Mouse (Mus musculus) lung, postnatal 25 days (tissue): Measurements from ENCODE around the gene Bicral.

Experiments used
- DNase-seq: peaks from one replicate; pipeline ENCODE4 v3.0.0; 2022; ENCODE audit warnings: low spot score

Gene Bicral

DNA sequence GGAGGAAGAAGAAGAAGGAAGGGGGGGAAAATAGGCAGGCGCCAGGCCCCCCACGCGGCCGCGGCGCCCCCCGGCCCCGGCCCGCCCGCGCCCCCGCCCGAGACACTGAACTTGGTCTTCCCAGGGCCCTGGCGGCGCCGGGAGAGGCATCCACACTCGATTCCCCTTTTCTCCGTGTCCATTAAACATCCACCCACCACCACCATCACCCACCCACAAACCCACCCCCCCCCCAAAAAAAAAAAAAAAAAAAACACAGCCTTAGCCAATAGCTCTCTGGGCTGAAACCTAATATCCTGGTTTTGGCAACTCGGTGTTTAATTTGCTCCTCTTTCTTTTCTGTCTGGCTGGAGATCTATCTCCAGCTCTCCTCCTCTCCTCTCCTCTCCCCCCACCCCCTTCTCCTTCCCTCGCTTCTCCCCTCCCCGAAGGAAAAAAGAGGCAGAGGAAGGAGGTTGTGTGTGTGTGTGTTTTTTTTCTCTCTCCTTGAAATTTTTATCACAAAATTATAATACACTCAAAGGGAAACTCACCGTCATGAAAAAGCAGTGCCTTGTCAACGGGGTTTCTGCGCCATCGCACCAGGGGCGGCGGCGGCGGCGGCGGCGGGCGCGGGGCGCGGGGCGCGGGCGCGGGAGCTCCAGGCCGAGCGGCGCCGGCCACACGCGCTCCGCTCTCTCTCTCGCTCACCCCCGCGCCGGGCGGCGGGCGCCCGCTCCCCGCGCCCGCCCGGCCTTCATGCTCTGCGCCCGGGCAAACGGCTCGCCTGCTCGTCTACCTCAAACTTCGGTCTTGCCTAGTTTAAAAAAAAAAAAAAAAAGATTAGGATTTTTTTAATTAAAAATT, at the start of gene Bicral:
Bicral (minus strand) TSS at position 580 of the 846 bp plus-strand sequence.
- peak; percentile 72 for DNase-seq

DNA sequence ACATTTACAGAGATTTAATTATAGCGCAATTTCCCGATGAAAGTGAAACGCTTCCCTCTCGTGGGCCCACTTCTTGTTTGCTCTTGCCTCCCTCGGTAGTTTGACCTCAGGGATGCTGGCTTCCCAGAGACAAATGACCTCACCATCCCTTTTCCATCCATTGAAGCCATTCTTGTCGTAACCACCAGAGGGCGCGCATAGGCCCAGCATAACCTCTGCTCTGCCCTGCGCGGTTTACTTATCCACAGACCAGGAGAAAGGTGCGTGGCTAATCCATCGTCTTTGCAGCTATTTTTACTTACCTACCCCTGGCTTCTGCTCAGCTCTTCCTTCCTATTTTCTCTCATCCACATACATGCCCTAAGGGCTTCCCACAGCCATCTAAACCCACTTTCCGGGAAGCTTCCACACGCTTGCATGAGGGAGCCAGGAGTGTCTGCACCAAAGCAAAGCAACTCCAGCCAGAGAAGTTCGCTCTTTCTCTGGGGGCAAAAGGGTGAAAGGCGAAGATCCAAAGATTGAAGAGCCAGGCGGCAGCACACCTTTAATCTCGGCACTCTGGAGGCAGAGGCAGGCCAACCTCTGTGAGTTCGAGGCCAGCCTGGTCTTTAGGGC, 45.7 kb upstream of the Bicral start:
- DNase-seq: peak; percentile 83

DNA sequence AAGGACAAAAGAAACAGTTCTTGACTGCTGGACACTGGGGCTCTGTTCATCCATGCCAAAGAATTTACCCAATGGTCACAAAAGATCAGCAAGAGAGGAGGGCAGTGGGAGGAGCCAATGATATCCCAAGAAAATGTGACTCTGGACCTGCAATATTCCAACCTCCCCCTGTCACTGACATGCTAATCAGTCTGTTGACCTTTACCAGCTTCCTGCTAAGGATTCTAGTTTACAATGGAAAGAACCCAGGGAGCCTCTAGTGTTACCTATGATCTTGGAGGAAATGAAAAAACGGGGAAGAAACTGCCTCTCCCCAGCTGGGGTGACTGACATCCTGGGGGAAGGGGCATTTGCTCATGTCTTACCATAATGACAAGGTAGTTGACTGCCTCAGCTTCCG, 42.7 kb upstream of the Bicral start:
- DNase-seq: no peak

DNA sequence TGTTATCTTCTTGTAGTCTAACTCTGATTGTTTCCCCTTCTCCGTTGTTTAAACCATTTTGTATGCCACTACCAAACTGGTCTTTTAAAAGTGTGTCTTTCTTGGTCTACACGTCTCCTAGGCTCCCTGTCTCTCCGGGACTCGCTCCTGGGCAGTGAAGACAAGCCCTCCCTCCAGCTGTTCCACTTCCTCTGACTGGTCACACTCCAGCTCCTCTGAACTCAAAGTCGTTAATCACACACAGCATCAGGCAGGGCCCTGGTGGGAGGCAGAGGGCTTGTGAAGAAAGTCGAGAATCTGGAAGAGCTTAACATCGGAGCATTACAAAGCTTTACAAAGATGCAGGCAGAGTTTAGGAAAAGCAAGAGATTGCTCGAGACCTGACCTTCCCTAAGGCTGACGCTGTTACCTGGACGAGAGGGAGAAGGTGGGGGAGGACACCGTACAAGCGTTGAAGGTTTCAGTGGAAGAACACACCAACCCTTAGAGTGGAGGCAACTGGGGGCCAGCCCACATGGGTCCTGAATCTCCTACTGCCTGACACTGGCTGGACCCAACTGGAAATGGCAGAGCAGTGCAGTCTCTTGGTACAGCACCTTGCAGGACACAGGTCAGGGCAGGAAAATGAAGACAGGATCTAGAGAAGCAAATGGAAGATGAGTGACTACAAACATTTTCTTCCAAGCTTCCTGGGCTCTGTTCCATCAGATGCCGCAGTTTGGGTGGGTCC, 39.1 kb upstream of the Bicral start:
- DNase-seq: peak; percentile 55

DNA sequence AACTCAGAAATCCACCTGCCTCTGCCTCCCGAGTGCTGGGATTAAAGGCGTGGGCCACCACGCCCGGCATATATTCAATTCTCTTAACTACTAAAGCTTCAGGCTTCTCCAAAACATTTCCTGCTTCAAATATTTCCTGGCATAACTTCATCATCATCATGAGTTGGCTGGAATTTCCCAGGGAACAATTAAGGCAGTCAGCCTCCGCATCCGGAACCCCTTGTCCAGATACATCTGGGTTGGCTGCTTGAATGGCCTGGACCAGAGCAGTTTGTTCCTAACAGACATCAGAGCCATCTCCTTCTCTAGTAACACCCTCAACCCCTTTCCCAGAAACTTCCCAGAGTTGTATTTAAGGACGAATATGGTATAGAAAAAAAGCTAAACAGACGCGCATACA, 37.1 kb upstream of the Bicral start:
- peak; percentile 65 for DNase-seq

DNA sequence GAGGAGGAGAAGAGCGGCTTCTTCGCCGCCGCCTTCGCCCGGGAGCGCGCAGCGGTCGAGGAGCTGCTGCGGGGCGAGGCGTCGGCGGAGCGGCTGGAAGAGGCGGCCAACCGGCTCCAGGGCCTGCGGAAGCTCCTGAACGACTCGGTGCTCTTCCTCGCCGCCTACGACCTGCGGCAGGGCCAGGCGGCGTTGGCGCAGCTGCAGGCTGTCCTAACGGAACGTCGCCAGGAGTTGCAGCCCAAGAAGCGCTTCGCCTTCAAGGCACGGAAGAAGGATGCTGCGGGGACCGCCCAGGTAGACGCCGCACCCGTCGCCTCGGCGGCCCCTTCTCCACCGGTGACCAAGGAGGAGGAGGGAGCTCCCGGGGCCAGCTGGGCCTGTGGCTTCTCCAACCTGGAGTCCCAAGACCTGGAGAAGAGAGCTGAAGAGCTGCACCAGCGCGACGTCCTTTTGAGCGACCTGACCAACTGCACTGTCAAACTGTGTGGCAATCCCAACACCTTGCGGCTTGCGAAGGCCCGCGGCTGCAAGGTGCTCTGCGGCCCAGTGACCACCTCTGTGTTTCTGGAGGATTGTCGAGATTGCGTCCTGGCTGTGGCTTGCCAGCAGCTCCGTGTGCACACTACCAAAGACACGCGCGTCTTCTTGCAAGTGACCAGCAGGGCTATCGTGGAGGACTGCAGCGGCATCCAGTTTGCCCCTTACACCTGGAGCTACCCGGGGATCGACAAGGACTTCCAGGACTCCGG, 32.7 kb upstream of the Bicral start:
- peak; percentile 21 for DNase-seq

DNA sequence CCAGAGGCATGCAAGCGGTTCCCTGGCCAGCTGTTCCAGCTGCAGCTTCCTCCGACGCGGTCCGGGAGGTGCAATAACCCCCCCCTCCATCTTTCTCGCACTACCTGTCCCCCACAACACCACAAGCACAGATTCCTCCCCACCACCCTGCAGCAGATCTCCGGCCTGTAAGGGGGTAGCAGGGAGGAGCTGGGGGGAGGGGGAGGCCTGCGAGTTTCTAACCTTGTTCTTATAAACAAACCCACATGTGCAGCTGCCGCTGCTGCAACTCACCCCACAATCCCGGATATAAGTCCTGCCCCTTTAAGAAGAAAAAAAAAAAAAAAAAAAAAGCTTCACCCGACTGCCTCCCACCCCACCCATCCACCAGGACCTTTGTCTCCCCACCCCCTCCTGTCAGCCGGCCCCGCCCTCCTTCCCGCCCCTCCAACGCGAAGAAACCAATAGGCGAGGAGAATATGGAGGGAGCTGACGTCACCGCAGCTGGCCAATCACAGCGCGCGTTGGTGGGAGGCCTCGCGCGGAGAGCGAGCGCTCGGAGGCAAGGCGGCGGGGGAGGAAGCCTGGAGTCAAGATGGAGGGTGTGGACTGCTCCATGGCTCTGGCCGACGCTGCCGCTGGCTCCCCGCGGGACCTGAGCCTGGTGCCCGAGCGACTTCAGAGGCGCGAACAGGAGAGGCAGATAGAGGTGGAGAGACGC, 32.0 kb upstream of the Bicral start, which contains the start of gene Tbcc:
Tbcc (plus strand) TSS at position 569 of the 700 bp plus-strand sequence.
- peak; percentile 97 for DNase-seq

DNA sequence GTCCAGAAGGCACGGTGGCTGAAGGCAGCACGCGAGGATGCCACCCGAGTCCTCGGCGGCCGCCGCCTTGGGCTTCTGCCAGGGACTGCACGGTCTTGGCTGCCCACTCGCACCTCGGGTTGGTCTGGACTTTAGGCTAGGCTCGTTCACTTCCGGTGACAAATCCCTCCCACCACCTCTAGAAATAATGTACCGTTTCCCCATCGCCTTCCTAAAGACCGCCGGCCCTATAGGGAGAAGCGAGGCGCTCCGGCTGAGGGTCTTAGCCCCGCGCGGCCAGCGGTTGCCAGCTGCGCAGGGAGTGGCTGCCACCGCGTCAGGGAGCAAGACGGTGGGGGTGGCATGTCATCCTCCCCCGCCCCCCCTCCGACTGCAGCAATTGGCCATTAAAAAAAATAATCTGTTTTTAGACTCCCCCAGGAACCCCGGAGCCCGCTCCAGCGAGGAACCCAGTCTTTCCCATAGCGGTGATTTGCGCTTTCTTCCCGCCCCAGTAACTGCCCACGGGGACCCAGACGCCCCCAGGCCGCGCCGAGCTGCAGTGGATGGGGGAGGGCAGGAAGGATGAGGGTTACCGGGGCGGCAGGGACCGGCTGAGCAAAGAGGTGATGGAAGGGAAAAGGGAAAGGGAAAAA, 31.3 kb upstream of the Bicral start:
- peak; percentile 75 for DNase-seq

DNA sequence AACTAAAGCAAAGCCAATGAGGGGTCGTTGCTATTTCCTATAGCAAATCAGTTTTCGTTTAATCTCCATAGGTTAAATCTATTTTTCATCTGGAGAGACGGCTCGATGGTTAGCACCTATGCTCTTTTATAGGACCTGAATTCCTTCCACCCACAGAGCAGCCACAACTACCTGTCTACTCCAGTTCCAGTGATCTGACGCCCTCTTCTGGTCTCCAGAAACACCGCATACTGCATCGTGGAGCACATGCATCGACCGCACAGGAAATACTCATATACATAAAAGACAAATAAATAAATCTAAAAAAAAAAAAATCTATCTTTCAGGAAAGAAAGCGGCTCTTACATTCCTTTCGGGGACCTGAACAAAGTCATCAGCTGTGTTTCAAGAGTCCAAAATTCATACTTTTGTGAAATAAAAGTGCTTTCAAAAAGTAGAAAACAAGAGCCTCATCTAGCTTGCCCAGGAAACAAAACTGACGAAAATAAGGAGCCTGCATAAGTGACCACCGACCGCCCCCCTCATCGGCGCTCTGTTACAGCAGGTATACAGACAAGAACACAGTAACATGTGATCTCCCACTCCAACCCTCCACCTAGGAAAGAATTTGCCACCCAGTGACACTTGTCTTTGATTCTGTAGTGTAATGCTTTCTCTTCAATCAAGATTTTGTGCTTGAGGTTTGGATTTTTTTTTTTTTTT, 30.4 kb upstream of the Bicral start:
- DNase-seq: peak; percentile 72

DNA sequence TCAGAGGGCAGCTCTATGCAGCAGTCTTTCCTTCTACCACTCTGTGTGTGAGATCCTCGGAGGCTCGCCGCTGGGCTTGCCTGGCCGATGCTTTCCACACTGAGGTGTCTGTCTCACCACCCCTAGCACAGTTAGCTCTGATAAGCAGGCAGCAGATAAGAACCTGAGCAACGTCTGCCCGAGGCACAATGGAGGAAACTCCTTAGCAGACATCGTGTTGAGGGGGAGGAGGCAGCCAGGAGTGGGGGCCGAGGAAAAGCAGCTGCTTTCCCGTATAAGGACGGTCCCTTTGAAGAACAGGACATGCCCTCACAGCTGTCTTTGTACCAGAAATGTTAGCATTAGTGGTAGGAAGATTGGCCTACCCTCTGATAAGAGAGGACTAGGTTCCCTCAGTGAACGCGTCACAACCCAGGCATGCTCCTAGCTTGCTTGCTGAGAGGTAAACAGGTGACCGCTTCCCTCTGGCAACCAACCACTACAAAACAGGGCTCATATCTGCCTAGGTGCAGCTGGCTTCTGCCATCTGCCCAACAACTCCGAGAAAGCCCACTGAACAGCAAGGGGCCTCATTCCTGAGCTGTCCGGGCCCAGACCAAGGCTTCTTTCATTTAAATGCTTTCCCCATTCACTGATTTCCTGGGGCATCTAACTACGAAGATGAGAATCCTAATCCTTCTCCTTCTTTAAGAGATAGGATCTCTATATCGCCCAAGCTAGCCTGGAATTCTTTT, 27.8 kb upstream of the Bicral start:
- no peak for DNase-seq

DNA sequence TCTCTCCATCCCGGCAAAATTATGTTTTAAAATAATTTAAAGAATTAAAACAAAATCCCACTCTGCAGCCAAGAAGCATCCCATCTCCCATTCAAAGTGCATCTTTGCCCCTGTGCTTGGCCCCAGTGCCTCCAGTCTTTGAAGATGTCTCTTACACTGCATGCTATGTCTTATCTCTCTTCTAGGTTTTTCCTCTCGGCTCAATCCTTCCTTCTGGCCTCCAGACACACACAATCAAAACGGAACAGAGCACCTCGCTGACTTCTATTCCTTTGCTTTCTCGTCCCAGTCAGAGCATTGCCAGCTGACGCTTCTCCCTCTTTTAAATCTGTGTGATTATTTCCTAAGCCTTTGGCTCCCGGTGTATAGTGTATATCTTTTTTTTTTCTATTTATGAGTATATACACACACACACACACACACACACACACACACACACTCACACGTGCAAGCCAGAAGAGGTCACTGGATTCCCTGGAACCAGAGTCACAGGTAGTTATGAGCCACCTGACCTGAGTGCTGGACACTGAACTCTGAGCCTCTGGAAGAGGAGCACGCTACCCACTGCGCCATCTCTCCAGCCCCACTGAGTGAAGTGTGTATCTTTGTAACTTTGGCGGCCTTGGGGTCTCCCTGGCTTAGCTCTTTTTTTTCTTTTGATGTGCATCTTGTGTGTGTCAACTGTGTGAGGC, 27.1 kb upstream of the Bicral start:
- DNase-seq: no peak

DNA sequence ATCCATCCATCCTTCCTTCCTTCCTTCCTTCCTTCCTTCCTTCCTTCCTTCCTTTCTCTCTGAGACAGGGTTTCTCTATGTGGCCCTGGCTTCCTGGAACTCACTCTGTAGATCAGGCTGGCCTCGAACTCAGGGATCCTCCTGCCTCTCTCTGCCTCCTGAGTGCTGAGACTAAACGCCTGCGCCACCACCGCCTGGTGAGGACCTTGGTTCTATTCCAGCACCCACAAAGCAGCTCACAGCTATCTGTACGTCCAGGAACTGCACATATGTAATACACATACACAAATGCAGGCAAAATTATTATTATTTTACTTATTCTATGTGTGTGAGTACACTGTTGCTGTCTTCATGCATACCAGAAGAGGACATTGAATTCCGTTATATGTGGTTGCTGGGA, 26.5 kb upstream of the Bicral start:
- DNase-seq: no peak

DNA sequence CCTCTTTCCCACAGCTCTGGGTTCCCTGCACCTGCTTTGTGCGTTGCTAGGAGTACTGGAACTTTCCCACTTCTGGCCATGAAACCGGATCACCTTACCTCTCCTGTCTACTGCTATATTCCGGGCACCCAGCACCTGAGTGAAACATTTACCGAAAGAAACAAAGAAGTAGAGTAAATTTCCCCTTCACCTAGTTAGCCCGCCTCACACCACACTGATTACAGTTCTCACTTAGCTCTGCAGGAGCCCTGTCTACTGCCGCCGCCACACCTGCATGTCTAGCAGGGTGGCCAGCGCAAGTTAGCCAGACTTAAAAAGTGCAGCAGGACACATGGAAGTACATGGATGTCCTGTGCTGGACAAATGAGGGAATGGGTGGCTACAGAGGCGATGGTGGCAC, 24.8 kb upstream of the Bicral start:
- DNase-seq: no peak

DNA sequence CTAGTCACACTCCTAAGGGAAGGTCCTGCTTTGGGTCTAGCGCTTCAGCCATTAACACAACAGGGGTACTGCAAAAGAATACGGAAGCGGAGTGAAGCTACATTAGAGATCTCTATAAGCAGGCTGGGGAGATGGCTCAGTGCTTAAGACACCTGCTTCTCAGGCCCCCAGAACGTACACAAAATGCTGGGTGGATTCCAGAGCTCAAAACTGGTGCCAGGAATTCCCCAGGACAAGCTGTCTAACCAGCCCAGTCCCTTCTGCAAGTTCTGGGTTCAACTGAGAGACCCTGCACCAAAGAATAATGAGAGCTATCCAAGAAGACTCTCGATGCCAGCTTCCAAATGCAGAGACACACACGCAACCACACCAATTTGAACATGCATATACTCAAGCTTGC, 23.4 kb upstream of the Bicral start:
- no peak for DNase-seq

DNA sequence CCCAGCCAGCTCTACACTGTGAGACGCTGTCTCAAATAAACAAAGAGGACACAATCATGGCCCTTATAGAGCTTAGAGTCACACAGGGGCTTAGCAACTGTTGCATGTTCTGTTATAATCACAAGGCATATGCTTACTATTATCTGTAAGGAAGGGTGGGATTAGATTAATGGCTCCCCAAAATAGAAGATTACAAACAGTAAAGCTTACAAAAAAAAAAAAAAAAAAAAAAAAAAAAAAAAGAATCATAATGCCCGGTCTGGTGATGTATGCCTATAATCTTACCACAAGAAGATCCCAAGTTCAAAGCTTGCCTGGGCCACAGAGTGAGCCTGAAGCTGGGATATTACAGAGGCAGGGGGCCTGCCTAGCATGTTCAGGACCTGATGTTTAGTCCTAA, 22.0 kb upstream of the Bicral start:
- DNase-seq: no peak

DNA sequence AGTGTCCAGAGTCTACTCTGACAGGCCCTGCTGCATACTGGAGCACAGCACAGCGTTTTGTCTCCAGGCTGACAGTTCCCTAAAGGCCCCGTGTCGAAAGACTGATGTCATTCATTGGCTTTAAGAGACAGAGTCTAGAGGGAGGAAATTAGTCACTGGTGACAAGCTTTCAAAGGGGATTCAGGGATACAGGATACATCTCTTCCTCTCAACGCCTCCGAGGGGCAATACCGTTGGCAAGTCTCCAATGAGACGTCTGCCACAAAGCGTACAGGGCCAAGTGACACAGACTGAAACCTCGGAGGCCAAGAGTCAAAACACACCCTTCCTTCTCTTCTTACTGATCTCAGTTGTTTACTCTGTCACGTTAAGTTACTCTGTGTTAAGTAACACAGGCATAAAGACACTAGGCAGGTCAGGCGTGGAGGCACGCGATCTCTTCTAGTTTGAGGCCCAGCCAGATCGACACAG, 21.6 kb upstream of the Bicral start:
- peak; percentile 91 for DNase-seq

DNA sequence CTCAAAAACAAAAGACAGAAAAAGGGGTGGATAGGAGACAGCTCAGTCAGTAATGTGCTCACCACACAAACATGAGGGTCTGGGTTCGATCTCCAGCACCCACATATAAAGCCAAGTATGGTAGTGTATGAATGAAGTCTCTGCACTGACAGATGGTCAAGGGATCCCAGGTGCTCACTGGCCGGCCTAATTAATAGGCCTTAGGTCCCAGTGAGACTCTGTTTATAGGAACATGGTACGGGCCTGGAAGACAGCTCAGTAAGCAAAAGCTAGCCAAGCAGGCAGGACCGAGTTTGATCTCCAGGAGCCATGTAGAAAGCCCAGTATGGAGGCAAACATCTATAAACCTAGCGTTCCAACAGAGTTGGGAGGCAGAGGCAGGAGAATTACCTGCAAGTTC, 18.8 kb upstream of the Bicral start:
- DNase-seq: no peak

DNA sequence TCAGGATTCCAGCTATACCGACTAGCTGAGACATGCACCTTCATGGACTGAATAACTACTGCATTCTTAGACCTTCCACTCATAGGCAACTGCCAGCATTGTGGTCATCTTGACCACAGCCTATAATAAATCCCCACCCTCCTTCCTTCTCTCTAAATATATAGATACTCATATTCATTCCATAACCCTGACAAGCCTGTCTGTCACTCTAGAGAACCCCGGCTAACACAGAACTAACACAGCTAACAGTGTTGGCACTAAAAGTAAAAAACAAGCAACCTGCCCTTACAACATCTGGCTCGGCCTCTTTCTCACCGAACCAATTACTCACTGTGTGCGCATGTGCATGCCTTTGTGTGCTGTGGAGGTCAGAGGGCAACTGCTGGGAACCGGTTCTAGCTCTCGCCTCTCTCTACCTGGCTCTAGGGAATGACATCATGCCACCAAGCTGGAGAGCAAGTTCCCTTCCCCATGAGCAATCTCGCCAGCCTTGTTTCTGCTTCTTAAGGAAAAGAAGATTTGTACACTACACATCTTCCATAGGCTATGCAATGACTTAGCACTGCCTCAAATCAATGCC, 18.2 kb upstream of the Bicral start:
- DNase-seq: no peak

DNA sequence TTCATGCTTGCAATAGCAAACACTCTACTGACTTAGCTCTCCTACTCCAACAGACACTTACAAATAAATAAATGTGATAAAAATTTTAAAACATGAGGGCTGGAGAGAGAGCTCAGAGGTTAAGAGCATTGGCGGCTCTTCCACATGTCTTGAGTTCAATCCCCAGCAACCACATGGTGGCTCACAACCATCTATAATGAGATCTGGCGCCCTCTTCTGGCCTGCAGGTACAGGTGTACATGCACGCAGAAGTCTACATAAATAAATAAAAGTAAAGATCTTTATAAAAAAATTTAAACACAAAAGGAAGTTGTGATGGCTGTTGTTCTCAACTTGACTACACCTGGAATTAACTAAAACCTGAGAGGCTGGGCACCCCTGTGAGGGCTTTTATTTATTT, 17.3 kb upstream of the Bicral start:
- DNase-seq: no peak
